Mouse (Mus musculus) frontal cortex, adult 2 months (tissue): Measurements from ENCODE around the gene Creb3l2. TPM values are rescaled to one million over a fixed set of nuclear protein-coding genes. Genes with fewer than 3 reads are reported as not detected.
"Not testable (repeated sequence)": the region's sequence is repeated elsewhere in the genome, so short reads cannot be mapped to it uniquely, and the experiment has no call there.

Experiments
- DNase-seq, 2 experiments: peaks; one replicate each; pipeline ENCODE4 v3.0.0; 2022; ENCODE audit warnings: low spot score in 1 of 2; ENCODE audit errors: extremely low spot score in 1 of 2
- polyA plus RNA-seq: library from polyadenylated mRNA; depleted of rRNA; stranded (reverse); fragments of >200 nt; gene quantifications from 2 replicates; pipeline ENCODE4 v1.2.3, GENCODE M21; 2012

Creb3l2 gene
- polyA plus RNA-seq, 1 experiment, result 5.6 TPM

GRCm38 (mm10) chr6:37377836-37378580 is 63.9 kb downstream of the Creb3l2 start:
- no peak for DNase-seq

- not testable (repeated sequence) for DNase-seq
Measured at GRCm38 (mm10) chr6:37377387-37377786, 64.6 kb downstream of the Creb3l2 start.

- DNase-seq, result no peak
Measured at GRCm38 (mm10) chr6:37375452-37375851, 66.5 kb downstream of the Creb3l2 start.

DNA sequence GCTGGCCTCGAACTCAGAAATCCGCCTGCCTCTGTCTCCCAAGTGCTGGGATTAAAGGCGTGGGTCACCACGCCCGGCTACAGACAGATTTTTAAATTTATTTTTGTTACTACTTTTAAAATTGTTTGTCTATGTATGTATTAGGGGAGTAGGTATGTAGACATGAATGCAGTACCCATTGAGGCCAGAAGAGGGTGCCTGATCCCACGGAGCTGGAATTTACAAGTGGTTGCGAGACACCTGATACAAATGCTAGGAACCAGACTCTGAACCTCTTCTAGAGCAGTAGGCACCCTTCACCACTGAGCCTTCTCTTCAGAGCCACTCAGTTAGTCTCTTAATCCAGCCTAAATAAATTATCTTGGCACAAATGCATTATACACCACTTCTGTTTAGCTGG is 70.6 kb downstream of the Creb3l2 start:
- no peak for DNase-seq

DNA sequence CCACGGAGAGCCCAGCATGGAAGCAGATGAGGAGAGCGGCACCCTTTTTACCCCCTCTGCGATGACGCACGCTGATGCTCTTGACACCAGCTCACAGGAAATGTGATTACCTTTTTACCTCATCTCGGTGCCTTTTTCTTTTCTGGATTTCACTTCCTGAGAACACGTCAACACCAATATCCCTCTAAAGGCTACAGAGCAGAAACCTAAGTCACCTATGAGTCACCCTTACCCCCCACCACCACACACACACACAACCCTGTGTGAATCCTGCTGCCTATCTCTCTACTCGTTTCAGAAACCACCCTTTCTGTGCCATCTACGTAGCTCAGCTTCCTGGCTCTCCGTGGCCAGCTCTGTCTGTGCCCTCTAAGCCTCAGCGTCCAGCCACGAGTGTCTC is 71.4 kb downstream of the Creb3l2 start:
- no peak for DNase-seq

DNA sequence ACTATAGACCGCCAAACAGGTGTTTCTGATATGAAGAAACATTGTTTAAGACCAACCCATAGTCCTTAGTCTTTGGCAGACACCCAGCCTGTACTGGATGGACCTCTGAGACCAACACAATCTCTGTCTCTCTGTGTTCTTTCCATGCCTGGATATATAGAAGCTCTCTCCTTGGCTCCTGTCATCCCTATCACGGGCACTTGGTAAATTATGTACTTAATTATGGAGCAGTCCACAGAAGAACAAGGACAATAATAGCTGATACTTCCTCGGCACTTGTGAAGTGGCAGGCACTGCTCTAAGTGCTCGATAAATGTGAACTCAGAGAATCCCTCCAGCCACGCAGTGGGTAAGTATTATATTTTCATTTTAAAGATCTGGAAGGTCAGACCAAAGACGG is 72.2 kb downstream of the Creb3l2 start:
- DNase-seq, result no peak

DNA sequence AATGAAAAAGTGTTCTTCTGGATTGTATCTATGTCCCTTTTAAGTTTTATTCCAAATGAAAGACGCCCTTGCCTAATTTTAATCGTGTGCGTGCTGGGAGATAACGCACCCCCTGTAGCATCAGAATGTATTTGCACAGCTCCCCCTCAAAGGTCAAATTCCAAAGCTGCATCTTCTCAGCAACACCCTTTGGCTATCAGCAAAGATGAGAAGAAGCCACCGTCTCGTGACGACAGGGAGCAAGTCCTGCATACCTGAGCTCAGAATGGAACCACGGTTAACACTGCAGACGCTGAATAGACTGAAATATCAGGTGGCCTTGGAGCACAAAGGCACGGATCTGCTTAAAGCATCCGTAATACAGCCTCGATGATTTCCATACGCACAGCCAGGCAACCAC is 73.7 kb downstream of the Creb3l2 start:
- no peak for DNase-seq

- no peak for DNase-seq
Measured at GRCm38 (mm10) chr6:37366991-37367390, 75.0 kb downstream of the Creb3l2 start.

GRCm38 (mm10) chr6:37365179-37365578 is 76.8 kb downstream of the Creb3l2 start:
- no peak for DNase-seq

DNA sequence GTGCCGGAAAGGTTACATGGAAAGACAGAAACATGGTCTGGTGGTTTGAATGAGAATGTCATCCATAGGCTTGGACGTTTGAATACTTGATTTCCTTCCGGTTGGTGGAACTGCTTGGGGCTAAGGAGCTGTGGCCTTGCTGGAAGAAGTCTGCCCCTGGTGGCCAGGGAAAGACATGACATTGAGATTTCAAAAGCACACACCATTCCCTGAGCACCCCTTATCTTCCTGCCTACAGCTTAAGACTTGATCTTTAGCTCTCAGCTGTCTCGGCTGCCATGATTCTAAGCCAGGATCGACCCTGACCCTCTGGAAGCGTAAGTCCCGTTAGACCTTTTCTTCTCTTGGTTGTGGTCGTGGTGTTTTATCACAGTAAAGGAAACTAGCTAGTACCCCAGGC is 77.6 kb downstream of the Creb3l2 start:
- no peak for DNase-seq

- DNase-seq, result no peak
Measured at GRCm38 (mm10) chr6:37360813-37361385, 81.0 kb downstream of the Creb3l2 start.

- peak; percentile 38 to 85 for DNase-seq
Measured at GRCm38 (mm10) chr6:37354449-37355179, 87.3 kb downstream of the Creb3l2 start.

GRCm38 (mm10) chr6:37353616-37354015 is 88.3 kb downstream of the Creb3l2 start:
- DNase-seq, result no peak

DNA sequence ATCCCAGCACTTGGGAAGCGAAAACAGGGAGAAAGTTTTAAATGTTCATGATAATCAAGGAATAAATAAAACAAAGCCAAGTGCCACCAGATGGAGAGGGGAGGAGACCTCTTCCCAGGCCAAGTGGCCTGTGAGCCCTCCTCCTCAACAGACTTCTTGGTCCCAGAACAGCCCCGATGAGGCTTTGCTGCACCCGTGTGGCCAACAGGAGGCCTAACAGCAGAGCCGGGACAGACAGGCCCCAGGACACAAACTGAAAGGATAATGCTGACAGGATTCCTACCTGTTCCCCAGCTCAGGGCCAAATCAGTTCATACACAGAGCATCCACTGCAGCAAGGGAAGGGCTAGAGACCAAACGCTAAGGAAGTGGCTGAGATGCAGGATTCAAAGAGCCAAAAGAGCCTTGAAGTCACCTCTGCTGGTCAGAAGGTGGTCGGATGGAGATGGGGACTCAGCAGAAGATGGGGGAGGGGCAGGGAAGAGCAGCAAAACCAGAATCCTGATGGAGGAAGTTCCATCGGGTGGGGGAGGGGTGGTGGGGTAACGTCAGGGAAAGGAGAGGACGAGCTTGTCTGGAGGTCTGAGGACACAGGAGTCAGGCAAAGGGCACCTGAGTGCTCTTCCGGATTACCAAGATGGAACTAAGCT is 90.1 kb downstream of the Creb3l2 start:
- DNase-seq, result peak in 1 of 2 experiments; percentile 80

DNA sequence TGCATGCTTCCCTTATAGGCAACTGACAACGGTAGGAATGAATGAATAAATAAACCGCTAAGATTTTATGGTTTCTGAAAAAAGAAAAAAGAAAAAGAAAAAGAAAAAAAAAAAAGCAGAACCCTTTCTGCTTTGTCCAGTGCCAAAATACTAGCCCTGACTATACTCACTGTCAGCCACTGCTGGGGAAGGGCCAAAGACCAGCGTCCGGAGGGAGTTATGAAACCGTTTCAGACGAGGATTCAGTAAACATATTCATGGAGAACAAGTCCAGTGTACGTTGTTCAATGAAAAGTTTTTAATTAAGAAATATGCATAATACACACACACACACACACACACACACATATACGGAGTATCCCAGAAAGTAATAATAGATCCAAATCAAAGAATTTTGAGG is 91.6 kb downstream of the Creb3l2 start:
- DNase-seq, result no peak

DNA sequence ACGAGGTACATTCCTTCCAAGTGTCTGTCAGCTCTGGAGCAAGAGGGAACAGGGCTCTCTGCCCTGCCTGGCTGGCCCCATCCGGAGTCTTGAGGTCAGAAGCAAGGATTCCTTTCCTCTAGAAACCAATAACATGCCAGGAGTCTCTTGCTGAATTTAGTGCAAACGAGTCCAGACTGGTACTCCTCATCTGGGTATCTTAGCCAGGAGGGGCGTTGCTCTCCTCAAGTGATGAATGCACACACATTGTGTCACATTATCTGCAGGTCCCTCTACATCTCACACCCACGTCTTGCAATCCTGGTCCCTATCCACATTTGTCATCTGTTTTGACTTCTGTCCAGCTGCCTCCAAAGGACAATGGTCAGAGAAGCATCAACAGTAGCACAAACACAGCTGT is 94.3 kb downstream of the Creb3l2 start:
- DNase-seq, result no peak

- DNase-seq, result no peak
Measured at GRCm38 (mm10) chr6:37338055-37338454, 103.9 kb downstream of the Creb3l2 start.

DNA sequence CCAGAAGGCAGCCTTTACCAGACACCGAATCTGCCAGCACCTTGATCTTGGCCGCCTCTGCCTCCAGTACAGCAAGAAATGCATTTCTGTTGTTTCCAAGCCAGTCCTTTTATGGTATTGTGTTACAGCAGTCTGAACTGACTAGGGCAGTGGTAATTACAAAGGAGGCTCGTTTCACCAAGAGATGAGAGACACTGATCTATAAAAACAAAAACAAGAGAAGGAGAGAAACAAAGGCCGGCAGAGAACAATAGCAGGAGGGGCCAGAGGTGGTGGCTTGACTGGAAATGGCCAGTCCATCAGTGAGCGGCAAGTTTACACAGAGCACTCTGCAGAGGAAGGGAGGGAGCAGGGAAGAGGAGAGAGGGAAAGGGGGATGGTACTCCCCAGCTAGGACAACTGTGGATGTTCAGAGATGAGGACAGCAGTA is 105.1 kb downstream of the Creb3l2 start:
- no peak for DNase-seq

DNA sequence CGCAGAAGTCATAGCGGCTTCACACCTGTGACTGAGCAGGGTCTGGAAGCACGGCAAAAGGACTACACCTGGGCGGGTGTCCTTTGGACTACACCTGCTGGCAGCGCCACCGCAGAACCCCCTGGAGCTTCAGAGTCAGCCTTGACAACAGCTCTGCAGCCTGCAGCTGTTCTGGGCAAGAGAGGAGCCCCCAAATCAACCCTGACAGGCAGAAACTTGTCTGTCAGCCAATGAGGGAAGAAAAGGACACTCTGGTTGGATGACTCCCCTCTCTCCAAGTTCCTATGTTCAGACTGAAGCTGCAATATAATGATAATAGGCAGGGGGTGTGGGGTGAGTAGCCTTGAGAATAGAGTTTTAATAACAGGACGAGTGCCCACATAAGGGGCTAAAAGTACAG is 105.6 kb downstream of the Creb3l2 start:
- DNase-seq, result no peak

GRCm38 (mm10) chr6:37332846-37333245 is 109.1 kb downstream of the Creb3l2 start:
- DNase-seq, result no peak
